Mouse (Mus musculus) T-helper 1 cell (primary cell): Measurements from ENCODE around the gene Coa7.
"Not testable (repeated sequence)": the region's sequence is repeated elsewhere in the genome, so short reads cannot be mapped to it uniquely, and the experiment has no call there.

ENCODE experiments used
- in situ Hi-C: fragments of 300-600 bp; cut with MboI, MseI; formaldehyde crosslinking; loops from one replicate; pipeline ENCODE4 v1.15.1; 2025; ENCODE audit warnings: high pct_unique_total_duplicates

Coa7 gene

DNA sequence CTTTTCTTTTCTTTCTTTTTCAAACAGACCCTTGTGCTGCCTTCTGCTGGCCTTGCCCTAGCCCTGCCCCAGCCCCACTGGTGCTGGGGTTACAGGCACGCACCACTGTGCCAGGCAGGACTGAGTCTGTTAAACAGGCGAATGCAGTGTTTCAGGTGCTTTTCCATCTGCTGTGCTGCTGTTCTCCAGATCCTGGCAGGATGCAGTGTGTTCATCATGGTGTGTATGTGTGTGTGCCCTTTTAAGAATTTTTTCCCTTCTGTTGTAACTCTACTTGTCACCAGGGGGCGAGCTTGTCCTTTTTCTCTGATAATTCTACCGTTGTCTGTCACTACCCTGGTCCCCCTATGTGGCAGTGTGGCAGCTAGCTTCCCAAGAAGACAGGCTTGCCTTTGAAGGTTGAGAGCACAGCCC, 11.3 kb downstream of the Coa7 start:
- in situ Hi-C loops = no loop called here

DNA sequence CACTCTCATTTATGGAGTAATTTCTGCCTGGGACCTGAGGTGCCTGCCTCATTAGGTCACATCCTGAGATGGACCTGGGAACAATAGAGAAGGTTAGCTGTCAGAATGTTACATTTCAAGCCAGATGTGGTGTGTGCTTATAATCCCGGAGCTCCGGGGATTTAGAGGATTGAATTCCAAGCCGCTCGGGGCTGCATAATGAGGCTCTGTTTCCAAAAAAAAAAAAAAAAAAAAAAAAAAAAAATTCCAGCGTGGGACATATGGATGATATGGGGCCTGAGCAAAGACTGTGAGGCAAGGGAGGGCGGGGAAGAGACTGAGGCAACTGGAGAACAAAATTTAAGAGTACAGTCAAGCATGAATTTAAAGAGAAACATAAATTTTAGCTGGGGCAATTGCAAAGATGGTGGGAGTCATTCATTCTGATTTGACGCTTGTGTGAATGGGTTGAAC, 16.7 kb downstream of the Coa7 start:
- in situ Hi-C loops = loop anchor here (10.0 kb wide), 1 partner anchor 710 kb away; no protein-coding TSS in a partner anchor

DNA sequence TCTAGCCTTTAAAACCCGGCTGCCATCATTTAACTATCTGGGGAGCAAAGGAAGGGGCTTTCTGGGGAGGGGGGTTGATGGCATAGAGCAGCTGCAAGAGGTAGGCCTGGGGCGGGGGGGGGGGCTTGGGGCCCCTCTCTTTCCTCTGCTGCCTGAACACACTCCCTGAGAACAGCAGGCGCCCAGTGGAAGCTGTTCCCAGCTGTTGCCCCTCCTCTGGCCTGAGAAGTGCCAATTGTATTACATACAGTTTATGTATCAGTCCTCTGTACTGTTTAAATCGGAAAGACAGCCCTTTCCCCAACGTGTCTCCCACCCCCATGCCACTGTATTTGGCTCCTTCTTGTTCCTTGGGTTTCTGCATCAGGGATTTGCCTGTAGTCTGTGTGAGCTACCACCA, 17.9 kb downstream of the Coa7 start:
- in situ Hi-C loops = loop anchor here (10.0 kb wide), 1 partner anchor 711 kb away; no protein-coding TSS in a partner anchor

DNA sequence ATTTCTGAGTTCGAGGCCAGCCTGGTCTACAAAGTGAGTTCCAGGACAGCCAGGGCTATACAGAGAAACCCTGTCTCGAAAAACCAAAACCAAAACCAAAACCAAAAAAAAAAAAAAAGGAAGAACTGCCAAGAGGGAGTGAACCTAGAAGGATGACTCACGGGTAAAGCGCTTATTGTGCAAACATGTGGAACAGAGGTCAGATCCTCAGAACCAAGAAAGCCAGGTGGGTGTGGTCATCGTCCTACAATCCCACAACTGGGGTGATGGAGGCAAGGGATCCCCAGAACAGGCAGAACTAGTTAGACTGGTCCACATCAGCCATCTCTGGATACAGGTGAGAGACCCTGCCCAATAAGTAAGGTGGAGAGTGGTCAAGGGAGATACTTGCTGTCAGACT, 19.2 kb downstream of the Coa7 start:
- in situ Hi-C loops = loop anchor here (10.0 kb wide), 1 partner anchor 712 kb away; no protein-coding TSS in a partner anchor

DNA sequence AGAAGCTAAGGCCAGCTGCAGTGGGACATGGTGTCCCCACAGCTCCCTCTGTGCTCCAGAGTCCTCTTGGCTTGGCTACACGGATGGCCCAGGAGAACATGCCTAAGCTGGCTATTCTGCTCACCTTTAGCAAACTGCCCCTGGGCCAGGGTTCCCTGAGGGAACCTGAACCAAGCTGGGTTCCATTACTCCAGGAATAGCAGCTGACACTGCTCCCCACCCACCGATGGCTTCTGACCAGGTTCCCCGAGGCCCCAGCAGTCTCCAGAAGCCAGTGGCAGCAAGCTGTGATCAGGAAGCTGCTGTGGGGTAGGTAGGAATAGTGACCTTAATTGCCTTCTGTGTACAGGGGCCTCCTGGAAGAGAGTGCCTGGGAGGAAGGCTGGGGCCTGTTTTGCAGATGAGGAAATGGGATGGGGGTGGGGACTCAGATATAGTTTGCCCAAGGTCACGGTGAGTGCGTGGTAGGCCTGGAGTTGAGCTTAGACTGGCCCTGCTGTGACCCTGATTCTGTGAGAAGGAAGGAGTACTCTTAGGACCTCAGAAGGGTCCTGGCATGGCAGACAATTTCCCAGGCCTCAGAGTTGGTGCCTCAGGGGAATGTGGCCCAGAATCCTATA, 20.4 kb downstream of the Coa7 start:
- in situ Hi-C loops = loop anchor here (10.0 kb wide), 1 partner anchor 714 kb away; no protein-coding TSS in a partner anchor

DNA sequence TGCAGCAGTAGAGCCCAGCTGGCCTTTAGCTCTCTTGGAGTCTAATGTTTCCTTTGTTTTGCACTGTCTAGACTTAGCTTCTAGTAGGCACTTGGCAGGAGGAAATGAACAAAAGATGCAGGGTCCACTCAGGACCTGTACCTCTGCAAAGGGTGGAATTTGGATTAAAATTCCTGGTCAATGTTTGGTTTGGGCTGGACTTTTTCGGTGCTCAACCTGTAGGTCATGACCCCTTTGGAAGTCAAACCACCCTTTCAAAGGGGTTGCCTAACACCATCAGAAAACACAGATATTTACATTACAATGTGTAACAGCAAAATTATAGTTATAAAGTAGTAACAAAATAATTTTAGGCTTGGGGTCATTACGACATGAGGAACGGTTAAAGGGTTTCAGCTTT, 21.1 kb downstream of the Coa7 start:
- in situ Hi-C loops = loop anchor here (10.0 kb wide), 1 partner anchor 714 kb away; no protein-coding TSS in a partner anchor

DNA sequence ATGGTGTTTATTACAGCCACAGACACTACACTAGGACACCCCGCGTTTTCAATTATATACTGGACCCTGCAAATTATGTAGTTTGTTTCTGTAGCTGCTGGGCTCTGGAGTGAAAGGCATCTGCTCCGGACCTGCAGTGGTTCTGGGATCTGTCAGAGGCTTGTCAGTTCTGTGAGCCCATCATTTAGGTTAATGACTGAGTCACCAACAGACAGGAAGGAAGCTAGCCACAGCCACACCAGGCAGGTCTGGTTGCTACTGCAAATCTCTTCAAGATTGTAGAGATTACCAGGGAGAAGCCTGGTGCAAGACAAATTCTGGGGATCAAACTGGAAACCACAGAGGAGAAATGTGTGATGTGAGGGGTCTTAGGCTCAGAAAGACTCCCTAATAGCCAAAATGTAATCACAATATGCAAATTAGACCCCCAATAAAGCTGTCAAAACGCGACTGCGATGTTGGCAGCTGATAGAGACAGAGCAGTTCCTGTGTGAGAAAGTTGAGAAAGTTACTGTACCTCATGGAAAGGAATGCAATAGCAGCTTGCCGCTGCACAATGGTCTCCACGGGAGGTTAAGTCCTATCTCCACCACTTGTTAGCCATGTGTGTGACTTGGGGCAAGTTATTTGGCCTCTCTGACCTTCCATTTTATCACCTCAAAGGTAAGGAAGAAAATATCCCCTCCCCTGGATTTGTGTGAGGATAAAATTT, 22.1 kb downstream of the Coa7 start:
- in situ Hi-C loops = loop anchor here (10.0 kb wide), 1 partner anchor 715 kb away; no protein-coding TSS in a partner anchor

DNA sequence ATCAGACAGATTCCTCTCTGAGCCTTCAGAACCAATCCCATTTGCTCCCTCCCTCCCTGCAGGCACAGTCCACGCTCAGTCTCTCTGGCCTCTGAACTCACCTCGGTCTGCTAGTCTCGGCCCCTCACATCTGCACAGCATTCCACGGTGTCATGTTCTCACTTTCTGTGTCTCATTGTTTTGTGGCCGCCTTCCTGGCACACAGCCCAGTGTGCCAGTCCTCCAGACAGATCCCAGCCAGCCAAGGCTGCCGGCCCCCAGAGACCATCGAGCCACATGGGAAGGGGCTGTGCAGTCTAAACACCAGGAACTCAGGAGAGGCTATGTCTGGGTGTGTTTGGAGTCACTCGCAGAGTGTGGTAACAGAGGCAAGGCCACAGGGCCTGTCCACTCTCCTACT, 22.9 kb downstream of the Coa7 start:
- in situ Hi-C loops = no loop called here

DNA sequence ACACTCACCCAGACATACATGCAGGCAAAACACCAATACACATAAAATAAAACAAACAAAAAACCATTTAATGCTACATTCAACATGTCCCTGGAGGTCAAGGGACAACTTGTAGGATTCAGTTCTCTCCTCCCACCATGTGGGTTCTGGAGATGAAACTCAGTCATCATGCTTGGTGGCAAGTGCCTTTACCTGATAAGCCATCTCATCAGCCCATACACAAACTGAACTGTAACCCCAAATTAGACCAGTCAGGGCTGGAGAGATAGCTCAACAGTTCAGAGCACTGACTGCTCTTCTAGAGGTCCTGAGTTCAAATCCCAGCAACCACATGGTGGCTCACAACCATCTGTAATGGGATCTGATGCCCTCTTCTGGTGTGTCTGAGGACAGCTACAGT, 25.7 kb downstream of the Coa7 start:
- in situ Hi-C loops = not testable (repeated sequence)

DNA sequence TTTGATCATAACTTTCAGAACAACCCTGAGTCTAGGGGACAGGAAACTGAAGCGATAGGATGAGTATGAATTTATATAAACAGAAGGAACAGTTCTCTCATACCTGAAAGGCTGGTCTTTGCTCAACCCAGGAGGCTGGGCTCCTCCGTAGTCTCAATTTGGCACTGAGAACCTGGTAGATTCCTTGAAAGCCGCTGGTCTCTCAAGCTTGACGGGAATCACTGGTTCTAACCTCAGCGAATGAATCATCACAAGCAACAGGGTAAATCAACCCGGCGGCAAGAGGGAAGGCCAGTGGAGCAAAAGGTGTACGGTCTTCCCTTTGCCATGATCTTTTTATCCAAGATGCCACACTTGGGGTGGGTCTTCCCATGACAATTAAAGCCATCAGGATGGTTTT, 29.5 kb downstream of the Coa7 start:
- in situ Hi-C loops = no loop called here

DNA sequence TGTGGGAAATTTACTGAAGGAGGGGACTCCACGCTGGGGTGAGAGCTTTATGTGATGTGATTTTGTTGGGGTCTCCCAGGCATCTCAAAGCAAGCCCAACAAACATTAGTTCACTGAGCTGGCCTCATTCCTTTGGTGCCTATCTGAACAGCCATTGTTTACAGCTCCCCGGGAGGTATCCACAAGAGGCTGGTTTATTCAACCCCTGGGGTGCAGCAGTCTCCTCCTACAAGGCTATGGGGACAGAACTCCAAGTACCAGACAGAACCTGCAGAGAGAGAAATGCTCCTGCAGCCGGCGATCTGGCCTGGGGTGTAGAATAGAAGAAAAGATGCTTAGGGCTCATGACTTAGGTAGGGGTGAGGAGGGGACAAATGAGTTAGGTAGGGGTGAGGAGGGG, 30.6 kb downstream of the Coa7 start:
- in situ Hi-C loops = no loop called here

DNA sequence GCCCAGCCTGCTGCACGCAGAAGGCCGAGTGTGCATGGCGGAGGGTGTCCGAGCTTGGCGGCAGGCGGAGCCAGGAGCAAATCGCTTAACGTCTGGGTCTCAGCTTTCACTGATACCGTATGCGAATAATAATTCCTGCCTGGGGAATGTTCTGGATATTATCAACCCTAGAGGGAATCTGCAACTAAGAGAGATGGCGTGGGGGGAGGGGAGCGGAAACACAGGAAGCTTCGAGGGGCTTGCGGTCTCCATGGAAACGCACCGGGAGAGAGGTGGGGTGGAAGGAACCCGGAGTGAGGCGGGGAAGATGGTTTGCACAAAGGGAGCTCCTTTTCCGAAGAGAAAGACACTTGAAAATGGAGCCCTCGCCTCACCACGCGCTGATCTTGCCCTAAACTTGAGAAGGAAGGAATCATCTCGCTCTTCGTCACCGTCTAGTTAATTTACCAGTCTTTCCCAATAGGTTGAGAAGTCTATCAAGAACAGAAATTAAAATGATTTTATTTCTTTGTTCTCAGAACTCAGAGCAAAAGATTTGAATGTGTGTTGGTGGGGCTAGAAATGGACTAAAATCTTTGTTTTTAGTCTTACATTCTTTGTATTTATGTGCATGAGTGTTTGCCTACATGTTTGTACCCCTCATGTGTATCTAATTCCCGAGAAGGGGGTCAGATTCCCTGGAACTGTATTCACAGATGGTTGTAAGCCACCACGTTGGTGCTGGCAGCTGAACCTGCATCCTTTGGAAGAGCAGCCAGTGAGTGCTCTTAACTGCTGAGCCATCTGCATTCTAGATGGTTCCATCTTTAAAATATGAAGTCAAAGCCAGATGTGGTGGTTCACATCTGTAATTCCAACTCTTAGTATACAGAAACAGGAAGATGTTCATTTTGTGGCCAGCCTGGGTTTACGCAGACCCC, 32.5 kb downstream of the Coa7 start:
- in situ Hi-C loops = no loop called here

DNA sequence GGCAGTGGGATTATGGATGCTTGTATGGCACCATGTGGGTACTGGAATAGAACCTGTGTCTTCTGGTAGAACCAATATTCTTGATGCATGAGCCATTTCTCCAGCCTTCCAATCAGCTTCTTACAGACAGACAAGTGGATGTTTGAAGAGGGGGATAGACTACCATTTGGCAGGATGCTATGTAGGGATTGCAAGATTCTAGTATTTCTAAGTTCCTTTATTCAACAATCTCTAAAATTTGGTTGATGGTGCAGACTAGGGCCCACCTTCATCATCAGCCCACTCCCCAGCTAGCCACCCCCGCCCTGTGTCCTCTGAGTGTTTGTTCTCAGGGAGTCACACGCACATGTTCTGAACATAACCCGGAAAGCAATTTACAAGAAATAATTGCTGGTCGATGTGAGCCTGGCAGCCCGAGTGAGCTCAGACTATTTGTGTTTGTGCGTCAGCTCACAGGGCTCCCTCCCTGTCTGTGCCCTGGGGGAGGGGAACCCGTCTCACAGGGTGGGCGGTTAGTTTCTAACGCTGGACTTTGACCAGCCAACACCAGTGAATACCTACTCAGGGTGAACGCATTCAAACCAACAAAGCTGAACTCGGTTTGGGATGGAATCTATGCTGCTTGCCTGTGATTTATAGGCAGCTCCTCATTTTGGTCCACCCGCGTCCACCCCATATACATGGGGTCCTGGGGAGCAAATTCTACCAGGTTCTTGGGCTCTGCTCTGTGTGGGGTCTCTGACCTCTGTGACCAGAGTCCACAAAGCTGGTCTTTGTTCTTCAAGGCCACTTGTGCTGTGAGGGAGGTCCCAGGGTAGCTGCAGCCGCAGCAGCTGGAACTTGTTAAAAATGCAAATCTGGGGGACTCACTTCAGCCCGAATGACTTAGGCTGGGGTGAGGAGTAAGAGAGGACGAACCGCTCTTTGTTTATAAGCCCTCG, 34.7 kb downstream of the Coa7 start:
- in situ Hi-C loops = no loop called here

DNA sequence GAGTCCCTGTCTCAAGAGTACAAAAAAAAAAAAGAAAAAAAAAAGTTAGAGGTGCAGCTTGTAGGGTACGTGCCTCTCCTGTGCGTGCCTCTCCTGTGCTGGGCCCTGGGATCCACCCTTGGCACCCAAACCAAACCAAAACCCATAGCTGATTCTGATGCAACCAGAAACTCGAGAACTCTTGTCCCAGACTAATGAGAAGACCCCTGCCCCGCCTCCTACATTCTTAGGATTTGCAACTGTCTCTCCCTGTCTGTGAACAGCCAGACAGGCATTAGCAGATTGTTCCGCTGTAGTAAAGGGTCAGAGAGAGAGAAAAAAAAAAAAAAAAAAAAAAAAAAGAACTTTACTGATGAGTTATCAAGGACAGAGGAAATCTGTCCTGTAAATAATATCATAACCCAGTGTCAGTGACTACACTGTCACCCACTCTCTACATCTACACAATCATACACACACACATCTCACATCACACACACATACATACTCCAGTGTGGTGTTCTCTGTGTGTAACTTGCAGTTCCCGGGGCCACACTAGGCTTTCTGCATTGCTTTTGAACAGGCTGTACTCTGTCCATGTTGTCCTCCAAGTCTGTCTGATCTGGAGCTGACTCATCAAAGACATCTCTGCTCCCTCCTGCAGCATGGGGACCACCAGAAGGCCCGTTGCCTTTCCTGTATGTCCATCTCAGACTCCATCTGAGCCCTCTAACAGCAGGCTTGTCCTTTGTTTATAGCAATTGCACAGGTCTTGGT, 35.6 kb downstream of the Coa7 start:
- in situ Hi-C loops = no loop called here

DNA sequence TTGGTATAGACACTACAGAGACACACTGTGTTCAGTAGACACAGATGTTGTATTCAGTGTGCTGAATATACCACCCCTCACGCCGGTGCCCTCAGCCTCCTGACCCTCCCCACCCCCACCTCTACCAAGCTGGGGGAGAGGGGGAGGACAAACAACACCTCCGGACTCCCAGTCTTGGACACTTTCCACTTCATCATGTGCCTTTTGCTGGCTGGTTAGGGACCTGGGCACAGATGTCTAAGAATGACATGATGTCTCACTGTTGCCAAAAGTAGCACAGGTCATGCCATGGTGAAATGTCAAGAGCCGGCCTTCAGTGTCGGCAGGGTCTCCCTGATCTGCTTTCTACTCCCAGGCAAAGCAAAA, 36.2 kb downstream of the Coa7 start:
- in situ Hi-C loops = no loop called here

DNA sequence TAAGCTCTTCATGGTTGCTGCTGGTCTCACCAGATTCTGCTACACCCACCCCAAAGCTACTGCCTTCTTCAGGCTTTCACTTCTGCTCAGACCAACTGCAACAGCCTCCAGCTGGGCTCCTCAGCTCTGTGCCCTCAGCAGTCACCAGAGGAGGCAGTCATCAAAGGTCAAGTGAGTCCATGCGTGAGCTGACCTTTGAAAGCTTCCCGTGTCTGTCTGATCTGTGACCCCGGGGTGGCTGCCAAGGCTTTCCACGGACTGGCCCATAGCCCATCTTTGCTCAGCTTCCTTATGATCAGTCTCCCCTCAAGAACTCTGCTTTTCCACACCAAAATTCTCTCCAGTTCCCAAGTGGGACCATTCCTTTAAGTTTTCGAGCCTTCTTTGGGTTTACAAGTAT, 41.3 kb downstream of the Coa7 start:
- in situ Hi-C loops = no loop called here

DNA sequence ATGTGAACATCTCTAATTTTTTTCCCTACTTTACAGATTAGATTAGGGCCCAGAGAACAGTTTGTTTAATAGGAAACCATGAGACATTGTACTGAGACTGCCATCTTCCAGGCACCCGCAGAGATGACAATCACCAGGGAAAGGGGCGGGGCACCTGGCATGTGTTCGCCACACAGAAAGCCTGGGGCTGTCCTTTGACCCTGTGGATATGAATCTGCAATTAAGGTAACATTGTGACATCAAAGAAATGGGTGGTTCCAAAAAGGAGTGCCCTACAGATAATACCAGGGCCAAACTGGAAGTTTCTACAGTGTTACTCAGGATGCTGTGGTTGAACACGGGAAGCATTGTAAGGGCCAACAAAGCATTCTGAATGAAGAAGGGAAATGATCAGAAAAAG, 42.5 kb downstream of the Coa7 start:
- in situ Hi-C loops = no loop called here

DNA sequence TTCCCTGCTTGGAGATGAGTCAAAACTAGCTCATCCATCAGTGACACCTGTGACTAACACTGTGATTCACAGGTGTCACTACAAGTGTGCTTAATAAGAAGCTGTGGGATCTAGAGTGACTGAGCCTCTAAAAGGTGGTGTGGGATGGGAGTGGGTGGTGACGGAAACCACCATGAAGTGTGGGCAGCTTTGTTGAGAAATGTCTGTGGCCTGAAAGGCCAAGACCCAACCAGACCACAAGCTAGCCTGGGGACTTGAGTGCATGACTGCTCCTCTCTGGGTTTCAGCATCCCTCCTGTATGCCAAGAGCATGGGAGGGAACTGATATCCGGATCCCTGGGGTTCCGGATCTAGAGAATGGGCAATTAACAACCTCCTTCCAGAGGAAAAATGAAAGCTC, 43.5 kb downstream of the Coa7 start:
- in situ Hi-C loops = no loop called here

DNA sequence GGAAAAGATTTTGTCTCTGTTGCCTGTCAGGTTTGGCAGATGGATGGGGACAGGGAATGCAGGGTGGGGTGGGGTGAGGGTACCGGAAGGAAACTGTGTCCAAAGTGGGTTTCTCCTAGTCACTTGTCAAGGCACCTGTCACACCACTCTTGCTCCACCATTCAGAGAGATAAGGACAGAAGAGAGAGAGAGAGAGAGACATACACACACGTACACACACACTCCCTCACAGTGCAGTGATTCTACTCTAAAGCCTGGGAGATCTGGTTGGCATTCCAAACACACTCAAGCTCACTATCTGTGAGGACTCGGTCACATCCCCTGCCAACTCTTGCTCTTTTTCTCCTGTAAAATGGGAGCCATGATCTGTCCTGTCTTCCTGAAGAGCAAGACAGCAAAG, 44.2 kb downstream of the Coa7 start:
- in situ Hi-C loops = no loop called here

DNA sequence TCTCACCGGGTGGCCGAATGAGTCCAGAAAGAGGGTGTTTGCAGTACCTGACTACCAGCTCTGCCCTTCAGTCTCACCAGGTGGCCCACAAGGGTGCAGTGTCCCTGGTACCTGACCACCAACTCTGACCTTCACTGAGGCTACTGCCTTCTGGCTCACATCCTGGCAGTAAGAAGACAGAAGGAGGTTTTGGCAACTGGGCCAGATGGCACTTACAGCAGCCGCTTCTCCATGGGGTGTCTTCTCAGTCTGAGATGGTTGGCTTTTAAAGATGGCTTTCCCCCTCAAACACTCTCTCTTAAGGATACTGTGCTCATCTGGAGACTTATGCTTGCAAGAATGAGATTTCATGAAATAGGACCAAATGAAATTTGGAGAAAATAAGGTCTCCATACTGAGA, 51.5 kb downstream of the Coa7 start:
- in situ Hi-C loops = no loop called here
